Mouse (Mus musculus) 416B (cell line): Measurements from ENCODE around the gene Sphk1.

ENCODE experiments used
- DNase-seq: peaks from one replicate; pipeline ENCODE4 v3.0.0; 2011; ENCODE audit warnings: low read depth

Gene Sphk1

GRCm38 (mm10) chr11:116508689-116509088, 22.0 kb upstream of the Sphk1 start:
- no peak for DNase-seq

DNA sequence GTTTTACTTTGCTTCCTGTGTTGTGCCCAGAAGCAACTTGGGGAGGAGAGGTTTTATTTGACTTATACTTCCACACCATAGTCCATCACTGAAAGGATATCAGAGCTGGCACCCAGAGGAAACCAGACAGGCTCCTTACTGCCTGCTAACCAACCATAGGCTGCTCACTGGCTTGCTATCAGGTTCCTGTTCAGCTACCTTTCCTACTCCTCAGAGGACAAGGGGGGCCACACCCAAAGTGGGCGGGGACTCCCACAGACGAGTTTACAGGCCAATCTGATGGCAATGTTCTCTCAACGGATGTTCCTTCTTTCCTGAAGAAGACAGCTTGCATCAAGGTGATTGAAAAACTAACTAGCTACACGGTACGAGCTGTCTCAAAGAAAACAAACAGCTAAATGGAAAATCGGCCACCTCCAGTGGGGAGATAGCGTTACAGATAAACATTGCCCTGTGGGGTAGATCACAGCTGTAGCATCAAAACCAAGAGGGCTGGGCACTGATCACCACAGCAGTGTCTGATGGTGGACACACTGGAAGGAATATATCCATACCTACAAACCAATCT, 19.3 kb upstream of the Sphk1 start:
- DNase-seq: no peak

DNA sequence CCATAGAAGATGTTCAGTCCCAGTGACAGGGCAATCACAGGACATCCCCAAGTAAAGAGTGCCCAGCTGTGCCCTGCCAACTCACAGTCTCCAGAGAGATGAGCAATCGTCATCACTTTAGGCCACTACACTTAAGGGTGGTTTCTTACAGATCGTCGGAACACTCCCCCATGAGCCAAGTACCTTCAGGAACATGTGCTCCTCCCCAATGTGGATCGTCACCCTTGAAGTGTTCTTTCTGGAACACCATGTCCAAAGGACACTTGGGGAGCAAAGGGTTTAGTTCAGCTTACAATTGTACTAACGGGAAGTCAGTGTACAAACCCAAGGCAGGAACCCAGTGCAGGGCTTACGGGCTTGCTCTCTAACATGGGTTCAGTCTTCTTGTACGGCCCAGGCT, 18.6 kb upstream of the Sphk1 start:
- DNase-seq: no peak

DNA sequence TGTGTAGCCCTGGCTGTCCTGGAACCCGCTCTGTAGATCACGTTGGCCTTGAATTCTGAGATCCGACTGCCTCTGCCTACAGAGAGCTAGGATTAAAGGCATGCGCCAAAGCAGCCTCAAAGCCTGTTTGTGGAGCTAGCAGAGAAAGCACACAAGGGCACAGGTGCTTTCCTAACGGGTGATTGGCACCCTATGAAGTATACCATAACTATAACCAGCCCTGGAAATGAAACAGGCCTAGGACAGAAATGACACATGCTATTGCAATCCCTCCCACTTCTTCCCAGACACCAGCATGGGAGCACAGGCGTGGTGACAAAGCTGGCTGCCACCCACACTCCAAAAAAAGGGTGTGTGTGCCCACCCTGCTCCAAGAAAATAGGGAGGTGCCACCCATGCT, 17.7 kb upstream of the Sphk1 start:
- no peak for DNase-seq

- DNase-seq: no peak
Observed at GRCm38 (mm10) chr11:116513531-116514038, 17.1 kb upstream of the Sphk1 start.

GRCm38 (mm10) chr11:116515330-116516020, 15.2 kb upstream of the Sphk1 start:
- no peak for DNase-seq

- DNase-seq: peak; percentile 38
Observed at GRCm38 (mm10) chr11:116518482-116518881, 12.2 kb upstream of the Sphk1 start.

GRCm38 (mm10) chr11:116521143-116521542, 9.6 kb upstream of the Sphk1 start:
- peak; percentile 44 for DNase-seq

DNA sequence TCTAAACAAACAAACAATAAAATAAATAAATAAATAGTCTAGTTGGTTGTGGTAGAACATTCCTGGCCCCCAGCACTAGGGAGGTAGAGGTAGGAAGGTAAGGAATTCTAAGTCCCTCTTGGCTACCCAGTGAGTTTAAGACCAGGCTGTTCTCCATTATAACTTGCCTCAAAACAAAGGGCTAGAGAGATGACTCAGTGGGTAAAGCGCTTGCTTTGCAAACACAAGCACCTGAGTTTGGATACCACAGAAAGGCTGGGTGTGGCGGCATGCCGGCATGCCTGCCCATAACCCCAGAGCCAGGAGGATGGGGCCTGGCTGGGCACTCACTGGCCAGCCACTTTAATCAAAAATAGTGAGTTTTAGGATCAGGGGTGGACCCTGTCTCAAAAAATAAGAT, 8.7 kb upstream of the Sphk1 start:
- DNase-seq: no peak

DNA sequence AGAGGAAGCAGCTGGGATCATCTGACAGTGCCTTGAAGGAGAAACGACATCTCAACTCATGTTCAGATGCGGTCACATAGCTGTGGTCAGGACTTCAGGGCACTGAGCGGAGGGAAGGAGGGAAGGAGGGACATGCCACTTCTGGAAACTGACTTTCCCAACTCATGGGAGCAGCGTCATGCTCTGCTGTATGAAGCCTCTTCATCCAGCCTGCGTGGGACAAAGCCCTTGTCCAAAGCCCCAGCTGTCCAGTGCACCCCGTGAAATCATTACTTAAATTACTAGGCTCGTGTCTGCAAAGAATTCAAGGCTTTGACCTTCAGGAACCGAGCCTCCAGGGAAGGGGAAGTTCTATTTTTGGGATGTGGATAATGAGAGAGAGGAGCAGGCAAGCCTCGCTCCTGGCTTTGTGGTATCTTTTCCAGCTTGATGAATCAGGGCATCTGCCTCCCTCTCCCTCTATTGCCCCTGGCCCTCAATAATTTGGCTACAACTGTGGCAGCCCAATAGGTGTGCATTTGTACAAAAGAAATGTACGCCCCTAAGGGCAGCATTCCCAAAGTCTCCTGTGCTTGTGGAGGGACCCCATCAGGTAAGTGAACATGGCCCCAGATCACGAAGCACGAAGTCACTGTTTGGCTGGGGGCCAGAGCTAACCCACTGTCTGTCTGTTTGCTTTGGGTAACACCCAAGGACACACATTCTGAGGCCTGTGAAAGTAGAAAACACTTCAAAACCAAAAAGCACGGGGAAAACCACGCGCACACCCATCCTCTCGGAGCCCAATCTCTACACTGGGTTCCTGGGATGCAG, 7.6 kb upstream of the Sphk1 start:
- peak; percentile 27 for DNase-seq

- peak; percentile 60 for DNase-seq
Observed at GRCm38 (mm10) chr11:116523699-116524189, 7.0 kb upstream of the Sphk1 start.

- DNase-seq: no peak
Observed at GRCm38 (mm10) chr11:116528636-116529320, 1.9 kb upstream of the Sphk1 start.

DNA sequence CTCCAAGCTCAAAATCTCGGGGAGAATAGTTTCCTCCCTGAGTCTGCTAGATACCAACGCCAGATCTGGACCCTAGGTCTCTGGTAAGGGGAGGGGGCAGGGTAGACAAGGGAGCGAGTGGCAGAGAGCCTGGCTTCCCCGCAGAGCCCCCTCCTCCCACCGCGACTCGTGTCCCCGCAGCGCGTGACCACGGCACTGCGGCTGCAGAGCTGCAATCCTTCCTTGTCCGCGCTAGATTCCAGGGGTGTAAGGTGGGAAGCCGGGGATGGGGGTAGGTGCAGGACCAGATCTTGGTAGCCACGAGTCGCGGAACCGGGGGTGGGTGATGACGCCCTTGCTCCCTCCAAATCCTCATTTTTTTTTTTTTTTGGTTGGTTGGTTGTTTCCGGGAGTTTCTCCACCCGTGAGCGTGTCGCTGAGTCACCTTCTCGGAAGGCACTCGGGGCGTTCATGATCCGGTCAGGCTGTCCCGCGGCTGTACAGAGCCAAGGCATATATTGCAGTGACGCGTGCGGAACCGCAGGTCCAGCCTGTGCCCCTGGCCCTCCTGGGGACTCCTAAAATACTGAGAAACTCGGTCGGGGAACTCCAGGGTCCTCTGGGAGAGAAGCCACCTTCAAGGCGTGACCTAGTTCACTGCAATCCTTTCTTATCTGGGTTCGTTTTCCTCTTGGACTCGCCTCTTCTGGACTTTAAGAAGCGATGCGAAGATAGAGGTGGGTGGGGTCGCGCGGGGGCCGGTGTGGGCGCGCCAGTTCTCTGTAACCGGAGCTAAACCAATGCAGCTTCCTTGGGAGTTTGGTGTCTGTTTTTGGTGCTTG, 856 bp downstream of the Sphk1 start:
- no peak for DNase-seq

DNA sequence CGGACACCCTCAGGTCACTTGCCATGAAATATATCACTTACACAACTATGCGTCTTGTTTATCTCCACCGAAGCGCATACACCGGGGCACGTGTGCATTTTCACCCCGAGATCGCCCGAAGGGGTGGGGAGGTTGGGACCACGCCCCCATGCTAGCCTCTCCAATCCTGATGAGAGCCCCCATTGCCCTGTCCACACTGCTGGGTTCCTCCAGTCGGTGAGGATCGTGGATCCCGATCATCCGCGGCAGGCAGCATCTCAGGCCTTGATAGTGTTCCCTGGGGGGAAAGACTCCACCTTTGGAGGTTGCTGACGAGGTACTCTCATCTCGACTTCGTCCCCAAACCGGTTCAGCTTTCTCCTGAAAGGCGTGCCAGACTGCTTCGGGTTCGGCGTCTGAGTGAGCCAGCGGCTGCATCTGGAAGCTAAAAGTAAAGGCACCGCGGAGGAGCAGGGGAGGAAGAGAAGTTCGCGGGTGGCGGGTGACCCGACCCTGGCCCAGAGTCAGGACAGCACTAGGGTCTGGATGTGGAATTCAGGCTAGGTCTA, 1.6 kb downstream of the Sphk1 start:
- no peak for DNase-seq

DNA sequence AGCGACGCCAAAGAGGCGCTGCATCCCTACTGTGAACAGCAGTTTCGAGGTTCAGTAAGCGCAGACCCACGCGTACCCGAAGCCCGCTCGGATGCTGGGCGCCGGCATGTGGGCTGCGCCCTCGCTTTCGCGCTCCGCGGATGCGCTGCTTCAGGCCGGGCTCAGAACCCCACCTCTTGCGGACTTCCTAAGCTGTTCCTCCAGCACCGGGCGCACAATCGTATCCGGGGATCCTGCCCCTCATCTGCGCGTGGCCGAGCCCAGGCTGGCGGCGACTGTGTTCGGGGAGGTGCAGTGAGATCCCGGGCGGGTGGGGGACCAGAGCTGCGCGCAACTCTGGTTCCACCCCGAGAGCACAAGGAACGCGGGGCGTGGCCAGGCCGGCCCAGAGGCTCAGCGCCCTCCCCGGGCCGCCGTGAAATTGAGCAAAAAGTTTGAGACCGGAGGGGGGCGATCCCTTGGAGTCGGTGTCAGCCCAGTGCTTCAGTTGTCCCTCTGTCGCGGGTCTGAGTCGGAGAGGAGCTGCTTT, 2.1 kb downstream of the Sphk1 start:
- DNase-seq: no peak

DNA sequence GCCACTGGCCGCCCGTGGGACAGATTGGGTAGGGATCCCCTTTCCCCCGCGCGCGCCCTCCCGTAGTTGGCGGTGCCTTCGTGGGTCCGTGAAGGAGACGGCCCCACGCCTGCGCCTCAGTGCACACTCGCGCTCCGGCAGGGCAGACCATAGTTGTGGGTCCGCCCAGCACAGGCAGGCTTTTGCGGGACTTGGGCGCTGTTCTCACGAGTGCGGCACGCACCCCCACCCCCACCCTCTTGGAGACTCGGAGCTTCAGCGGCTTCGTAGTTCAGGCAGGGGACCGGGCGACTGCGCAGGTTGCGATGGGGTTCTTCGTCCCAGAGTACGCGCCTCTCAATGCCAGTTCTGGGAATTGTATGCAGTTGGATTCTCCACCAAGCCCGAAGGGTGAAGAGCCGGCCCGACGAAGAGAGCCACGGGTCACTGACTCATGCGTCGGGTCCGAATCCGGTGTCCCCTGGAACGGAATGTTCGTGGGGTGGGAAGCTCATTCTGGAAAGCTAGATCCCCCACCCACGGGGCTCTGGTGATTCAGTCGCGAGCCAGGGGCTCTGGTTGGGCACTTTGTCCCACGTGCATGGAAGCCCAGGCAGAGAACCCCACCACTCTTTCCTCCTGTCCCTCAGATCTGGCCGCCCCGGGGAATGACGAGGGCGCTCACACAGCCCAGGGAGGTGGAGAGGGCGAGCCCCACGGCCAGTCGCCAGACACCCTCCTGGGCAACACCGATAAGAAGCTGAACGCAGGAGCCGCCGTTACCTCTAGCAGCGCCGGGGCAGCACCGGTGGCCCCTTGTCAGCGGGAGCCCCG, 2.8 kb downstream of the Sphk1 start:
- no peak for DNase-seq

GRCm38 (mm10) chr11:116534154-116534865, 3.6 kb downstream of the Sphk1 start:
- peak; percentile 66 for DNase-seq

- DNase-seq: no peak
Observed at GRCm38 (mm10) chr11:116536685-116537084, 6.0 kb downstream of the Sphk1 start.

DNA sequence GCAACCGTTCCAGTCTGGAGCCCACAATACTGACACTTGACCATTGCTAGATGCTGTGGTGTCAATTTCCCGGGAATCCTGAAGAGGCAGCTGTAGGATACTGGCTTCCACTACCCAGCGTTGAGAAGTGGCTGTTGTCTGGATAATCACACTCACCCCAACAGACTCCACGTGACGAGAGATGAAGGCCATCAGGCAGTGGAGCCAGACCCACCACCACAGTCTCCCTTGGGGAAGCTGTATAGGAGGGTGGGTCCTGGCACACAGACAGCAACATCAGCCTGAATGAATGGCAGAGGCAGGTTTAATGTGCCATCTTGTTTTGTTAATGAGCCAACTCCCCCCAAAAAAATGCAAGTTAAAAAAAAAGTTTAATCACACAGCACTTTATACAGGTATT, 6.7 kb downstream of the Sphk1 start:
- no peak for DNase-seq
